Mouse (Mus musculus) stomach, postnatal 0 days (tissue): ENCODE data around the gene Fxyd5.

ENCODE experiments used
- CTCF ChIP-seq: IDR thresholded peaks from 2 replicates; pipeline ENCODE4 v1.5.1; 2016; ENCODE audit warnings: antibody characterized with exemption, low read depth, mild to moderate bottlenecking, moderate library complexity
- EP300 ChIP-seq: optimal IDR thresholded peaks from 2 replicates; pipeline ENCODE3; 2016; ENCODE audit warnings: antibody characterized with exemption

GRCm38 (mm10) chr7:31087262-31087661, 45.0 kb upstream of the Fxyd5 start:
- TF ChIP-seq CTCF: no peak
- no peak for TF ChIP-seq EP300
